Mouse (Mus musculus) CD4-positive naive resting alpha-beta T cell, adult 76 days (primary cell): ENCODE data around the gene Abcc3. TPM values are rescaled to one million over a fixed set of nuclear protein-coding genes. Genes with fewer than 3 reads are reported as not detected.

Experiments used
- total RNA-seq: library from RNA; stranded (reverse); gene quantifications from one replicate; pipeline ENCODE4 v1.2.4, GENCODE M21; 2023

The Abcc3 gene
- 2.8 TPM for total RNA-seq

DNA sequence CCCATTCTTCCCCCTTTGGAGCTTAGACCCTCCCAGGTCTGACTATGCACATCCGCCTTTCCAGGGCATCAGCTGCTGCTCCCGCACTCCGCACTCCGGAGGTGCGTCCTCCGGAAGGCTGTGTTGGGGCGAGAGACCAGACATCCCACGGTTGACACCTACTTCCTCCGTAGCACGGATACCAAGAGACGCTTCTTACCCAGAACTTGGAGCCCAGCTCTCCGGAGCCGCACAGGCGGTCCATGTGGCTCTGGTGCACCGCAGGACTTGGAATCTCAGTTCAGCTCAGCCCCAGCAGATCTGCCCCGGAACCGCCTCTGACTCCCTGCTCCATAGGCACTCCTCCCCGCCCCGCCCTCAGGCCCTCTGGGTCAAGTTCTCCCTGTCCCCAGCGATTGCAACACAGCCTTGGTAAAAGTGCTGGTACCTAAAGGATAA, at the start of gene Abcc3:
Gene Abcc3 (minus strand): TSS at position 326 of the 438 bp plus-strand sequence.

DNA sequence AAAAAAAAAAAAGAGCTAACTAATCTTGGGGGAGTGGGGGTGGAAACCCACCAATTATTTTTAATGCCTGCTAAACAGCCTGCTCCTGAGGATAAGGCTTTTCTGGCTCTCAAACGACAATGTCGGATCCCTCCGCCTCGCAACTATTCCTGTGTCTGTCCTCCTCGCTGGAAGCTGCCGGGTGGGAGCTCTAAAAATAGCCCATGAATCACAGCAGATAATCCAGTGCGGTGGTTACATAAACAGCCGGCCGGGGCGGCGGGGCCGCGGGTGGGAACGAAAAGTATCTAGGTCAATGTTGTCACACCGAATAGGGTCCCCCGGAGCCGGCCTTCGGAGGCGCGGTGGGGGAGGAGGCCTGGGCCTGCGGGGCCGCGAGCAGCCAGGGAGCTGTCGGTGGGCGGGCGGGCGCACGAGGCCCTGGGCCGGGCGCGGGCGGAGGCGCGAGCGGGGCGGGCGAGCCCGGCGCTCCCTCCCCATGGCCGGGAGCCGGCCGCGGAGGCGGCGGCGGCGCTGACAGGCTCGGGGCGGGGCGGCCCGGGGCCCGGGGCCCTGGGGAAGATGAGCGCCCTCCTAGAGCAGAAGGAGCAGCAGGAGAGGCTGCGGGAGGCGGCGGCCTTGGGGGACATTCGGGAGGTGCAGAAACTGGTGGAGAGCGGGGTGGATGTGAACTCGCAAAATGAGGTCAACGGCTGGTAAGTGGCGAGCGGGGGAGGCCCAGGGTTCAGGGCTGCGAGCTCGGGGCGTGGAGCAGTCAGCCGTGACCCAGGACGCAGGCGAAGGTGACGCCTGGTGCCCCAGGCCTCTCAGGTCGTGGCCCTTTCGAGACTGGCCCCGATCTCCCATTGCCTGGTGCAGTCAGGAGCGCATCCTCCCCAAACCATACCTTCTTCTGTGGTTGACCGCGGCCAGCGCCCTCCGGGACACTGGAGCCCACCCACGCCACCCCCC, 64.8 kb downstream of the Abcc3 start, which contains the start of gene Ankrd40:
Gene Ankrd40 (plus strand): TSS at position 309 of the 951 bp plus-strand sequence.

DNA sequence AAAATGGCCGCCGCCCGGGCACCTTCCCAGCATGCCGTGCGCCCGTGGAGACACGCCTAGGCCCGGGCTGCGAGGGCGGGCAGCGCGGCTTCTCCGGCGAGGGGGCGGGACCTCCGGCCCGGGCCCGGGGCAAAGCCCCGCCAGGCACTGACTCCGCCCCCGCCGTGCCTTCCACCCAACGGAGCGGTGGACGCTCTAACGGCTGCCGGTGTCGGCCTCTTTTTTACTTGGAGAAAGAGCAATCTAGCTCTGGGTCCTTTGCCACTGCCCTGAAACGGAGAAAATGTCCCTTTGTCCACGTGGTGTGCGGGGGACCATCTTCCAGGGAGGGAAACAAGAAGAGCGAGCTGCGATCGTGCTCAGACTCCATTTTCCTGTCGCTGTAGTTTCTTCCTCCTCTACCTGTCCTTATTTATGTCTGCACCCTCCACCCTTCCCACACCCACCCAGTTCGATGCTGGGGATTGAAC, 70.8 kb downstream of the Abcc3 start, which contains the start of gene Luc7l3:
Gene Luc7l3 (minus strand): TSS at position 58 of the 470 bp plus-strand sequence.

Other genes starting within 250 kb of the Abcc3 start
- 96.1 TPM for gene Tob1, start 181.5 kb downstream of the Abcc3 start, total RNA-seq
- gene Wfikkn2, start 147.0 kb downstream of the Abcc3 start, total RNA-seq = 2.7 TPM
- not detected for gene Gm21885, start 111.1 kb downstream of the Abcc3 start, total RNA-seq
- gene Luc7l3, start 71.0 kb downstream of the Abcc3 start, total RNA-seq = 134 TPM
- 53.2 TPM for gene Ankrd40, start 65.0 kb downstream of the Abcc3 start, total RNA-seq
- not detected for gene Cacna1g, start 81.2 kb upstream of the Abcc3 start, total RNA-seq
- gene Spata20, start 93.2 kb upstream of the Abcc3 start, total RNA-seq = not detected
- not detected for gene Epn3, start 107.0 kb upstream of the Abcc3 start, total RNA-seq
- gene Mycbpap, start 128.7 kb upstream of the Abcc3 start, total RNA-seq = not detected
- 4.3 TPM for gene Rsad1, start 156.3 kb upstream of the Abcc3 start, total RNA-seq
- gene Chad, start 172.1 kb upstream of the Abcc3 start, total RNA-seq = not detected
- 16.8 TPM for gene Acsf2, start 208.9 kb upstream of the Abcc3 start, total RNA-seq
- gene Lrrc59, start 236.8 kb upstream of the Abcc3 start, total RNA-seq = 54.0 TPM